Mouse (Mus musculus) left cerebral cortex, postnatal 4 days (tissue): ENCODE results near the gene Slc35g3. TPM values are rescaled to one million over a fixed set of nuclear protein-coding genes. Genes with fewer than 3 reads are reported as not detected.

Experiments used
- DNase-seq: peaks from one replicate; pipeline ENCODE4 v3.0.0-alpha.2; 2022
- intact Hi-C: fragments of 180-260 bp; cut with DNase I; formaldehyde crosslinking; loops from one replicate; pipeline ENCODE4 v1.15.1; 2025
- total RNA-seq, 2 experiments: library from RNA; stranded (reverse); gene quantifications; 2 replicates each; pipeline ENCODE4 v1.2.3; 2021

The Slc35g3 gene
- not detected for total RNA-seq

GRCm38 (mm10) chr11:69761868-69762267 is at the start of gene Slc35g3:
Gene Slc35g3 (minus strand): TSS chr11:69761968.
- intact Hi-C loops: loop anchor here (5.0 kb wide), 1 partner anchor 40 kb away; the partner anchor contains the start of gene Fgf11
- no peak for DNase-seq

- DNase-seq: no peak
- intact Hi-C loops: no loop called here
Observed at GRCm38 (mm10) chr11:69810280-69810679, 48.5 kb upstream of the Slc35g3 start.

GRCm38 (mm10) chr11:69807641-69808040 is 45.9 kb upstream of the Slc35g3 start:
- intact Hi-C loops: no loop called here
- no peak for DNase-seq

- intact Hi-C loops: no loop called here
- no peak for DNase-seq
Observed at GRCm38 (mm10) chr11:69806378-69806777, 44.6 kb upstream of the Slc35g3 start.

GRCm38 (mm10) chr11:69804972-69805909 is 43.5 kb upstream of the Slc35g3 start, which contains the start of gene Tmem102:
Gene Tmem102 (minus strand): TSS chr11:69805624.
- no peak for DNase-seq
- intact Hi-C loops: loop anchor here (5.0 kb wide), 2 partner anchors 32 to 43 kb away; partner anchors contain the start of genes Nlgn2, Slc35g3 and Tmem256

GRCm38 (mm10) chr11:69804652-69804940 is 42.8 kb upstream of the Slc35g3 start:
- DNase-seq: no peak
- intact Hi-C loops: loop anchor here (5.0 kb wide), 2 partner anchors 33 to 42 kb away; partner anchors contain the start of genes Nlgn2, Slc35g3 and Tmem256

- intact Hi-C loops: loop anchor here (5.0 kb wide), 2 partner anchors 33 to 42 kb away; partner anchors contain the start of genes Nlgn2, Slc35g3 and Tmem256
Observed at GRCm38 (mm10) chr11:69803786-69804651, 42.3 kb upstream of the Slc35g3 start.

GRCm38 (mm10) chr11:69803328-69803727 is 41.6 kb upstream of the Slc35g3 start:
- DNase-seq: no peak
- intact Hi-C loops: loop anchor here (5.0 kb wide), 2 partner anchors 34 to 41 kb away; partner anchors contain the start of genes Nlgn2, Slc35g3 and Tmem256

More at GRCm38 (mm10) chr11:69803786-69804651, 42.3 kb upstream of the Slc35g3 start:
- peak; percentile 50 for DNase-seq

GRCm38 (mm10) chr11:69802648-69803105 is 40.9 kb upstream of the Slc35g3 start:
- intact Hi-C loops: loop anchor here (5.0 kb wide), 2 partner anchors 35 to 40 kb away; partner anchors contain the start of genes Nlgn2, Slc35g3 and Tmem256
- DNase-seq: peak; percentile 89

- no peak for DNase-seq
- intact Hi-C loops: loop anchor here (5.0 kb wide), 2 partner anchors 36 to 39 kb away; partner anchors contain the start of genes Nlgn2, Slc35g3 and Tmem256
Observed at GRCm38 (mm10) chr11:69801379-69801977, 39.7 kb upstream of the Slc35g3 start, which contains the start of gene Fgf11. Gene Fgf11 (minus strand): TSS chr11:69801857.

GRCm38 (mm10) chr11:69800392-69801197 is 38.8 kb upstream of the Slc35g3 start:
- intact Hi-C loops: loop anchor here (5.0 kb wide), 2 partner anchors 37 to 38 kb away; partner anchors contain the start of genes Nlgn2, Slc35g3 and Tmem256
- peak; percentile 88 for DNase-seq

- intact Hi-C loops: loop anchor here (5.0 kb wide), 2 partner anchors 37 to 38 kb away; partner anchors contain the start of genes Nlgn2, Slc35g3 and Tmem256
- peak; percentile 83 for DNase-seq
Observed at GRCm38 (mm10) chr11:69800138-69800391, 38.3 kb upstream of the Slc35g3 start.

GRCm38 (mm10) chr11:69799394-69800137 is 37.8 kb upstream of the Slc35g3 start:
- DNase-seq: peak; percentile 61
- intact Hi-C loops: loop anchor here (5.0 kb wide), 2 partner anchors 37 to 38 kb away; partner anchors contain the start of genes Nlgn2, Slc35g3 and Tmem256

GRCm38 (mm10) chr11:69797924-69798323 is 36.2 kb upstream of the Slc35g3 start:
- DNase-seq: no peak
- intact Hi-C loops: no loop called here

- intact Hi-C loops: no loop called here
- no peak for DNase-seq
Observed at GRCm38 (mm10) chr11:69795983-69796435, 34.2 kb upstream of the Slc35g3 start.

GRCm38 (mm10) chr11:69795168-69795982 is 33.6 kb upstream of the Slc35g3 start, which contains the start of gene Chrnb1:
Gene Chrnb1 (minus strand): TSS chr11:69795943.
- peak; percentile 94 for DNase-seq
- intact Hi-C loops: no loop called here

- no peak for DNase-seq
- intact Hi-C loops: no loop called here
Observed at GRCm38 (mm10) chr11:69793429-69793828, 31.7 kb upstream of the Slc35g3 start.
